Mouse (Mus musculus) forebrain, embryonic 12.5 days (tissue): ENCODE data around the gene Arid3c. TPM values are rescaled to one million over a fixed set of nuclear protein-coding genes. Genes with fewer than 3 reads are reported as not detected.

Source experiments
- ATAC-seq: fragments of 200-750 bp; cut with Nextera tagmentation; 2 replicates; pipeline ENCODE4 v1.8.0; 2017; ENCODE audit warnings: moderate TSS enrichment; ENCODE audit not compliant: low FRiP score
- H3K27ac ChIP-seq: fragments of 300-500 bp; sonication (generic); 2 replicates; pipeline ENCODE4 v1.5.1; 2016; ENCODE audit warnings: mild to moderate bottlenecking
- H3K27me3 ChIP-seq: fragments of 300-500 bp; sonication (generic); 2 replicates; pipeline ENCODE4 v1.6.1; 2016; ENCODE audit warnings: mild to moderate bottlenecking
- H3K36me3 ChIP-seq: fragments of 300-500 bp; sonication (generic); replicated peaks from 2 replicates; pipeline ENCODE4 v1.6.1; 2016; ENCODE audit warnings: mild to moderate bottlenecking
- H3K4me1 ChIP-seq: fragments of 300-500 bp; sonication (generic); 2 replicates; pipeline ENCODE4 v1.6.1; 2016
- H3K4me2 ChIP-seq: fragments of 300-500 bp; sonication (generic); 2 replicates; pipeline ENCODE4 v1.6.1; 2016; ENCODE audit warnings: mild to moderate bottlenecking, moderate library complexity
- H3K4me3 ChIP-seq: fragments of 300-500 bp; sonication (generic); replicated peaks from 2 replicates; pipeline ENCODE4 v1.5.1; 2016; ENCODE audit warnings: mild to moderate bottlenecking
- H3K9ac ChIP-seq: fragments of 300-500 bp; sonication (generic); 2 replicates; pipeline ENCODE4 v1.6.1; 2016; ENCODE audit warnings: mild to moderate bottlenecking
- H3K9me3 ChIP-seq: fragments of 300-500 bp; sonication (generic); 2 replicates; pipeline ENCODE4 v1.6.1; 2016
- WGBS: fragments of 180-500 bp; shearing (Covaris S2); methylation state at CpG from one replicate; pipeline ENCODE4 v1.1.7; 2016; 5-methylcytosine and 5-hydroxymethylcytosine counted together
- polyA plus RNA-seq: library from polyadenylated mRNA; unstranded; fragments of >200 nt; fragmentation: Nextera tagmentation; extraction: Ambion mirVana; gene quantifications from 2 replicates; pipeline ENCODE4 v1.2.1, GENCODE M21; 2016

Gene Arid3c
- polyA plus RNA-seq, 1 experiment from 2014 or later, result 0.42 TPM

GRCm38 (mm10) chr4:41760288-41760721 lies 29.4 kb upstream of the Arid3c start:
- Histone ChIP-seq H3K27ac (peak overlapping the region; percentile 64), H3K4me1 (peaks cover 38% of the 10 kb centered on the region), H3K36me3 (no peaks in the 10 kb centered on the region), H3K27me3 (no peaks in the 10 kb centered on the region), H3K9ac (peak overlapping the region; percentile 60), H3K4me2 (peak overlapping the region; percentile 65), H3K4me3 (peak overlapping the region; percentile 40), H3K9me3 (no peaks in the 10 kb centered on the region)
- WGBS, result 0% methylated on average over 15 of the region's 15 CpGs
- peak; percentile 82 for ATAC-seq

DNA sequence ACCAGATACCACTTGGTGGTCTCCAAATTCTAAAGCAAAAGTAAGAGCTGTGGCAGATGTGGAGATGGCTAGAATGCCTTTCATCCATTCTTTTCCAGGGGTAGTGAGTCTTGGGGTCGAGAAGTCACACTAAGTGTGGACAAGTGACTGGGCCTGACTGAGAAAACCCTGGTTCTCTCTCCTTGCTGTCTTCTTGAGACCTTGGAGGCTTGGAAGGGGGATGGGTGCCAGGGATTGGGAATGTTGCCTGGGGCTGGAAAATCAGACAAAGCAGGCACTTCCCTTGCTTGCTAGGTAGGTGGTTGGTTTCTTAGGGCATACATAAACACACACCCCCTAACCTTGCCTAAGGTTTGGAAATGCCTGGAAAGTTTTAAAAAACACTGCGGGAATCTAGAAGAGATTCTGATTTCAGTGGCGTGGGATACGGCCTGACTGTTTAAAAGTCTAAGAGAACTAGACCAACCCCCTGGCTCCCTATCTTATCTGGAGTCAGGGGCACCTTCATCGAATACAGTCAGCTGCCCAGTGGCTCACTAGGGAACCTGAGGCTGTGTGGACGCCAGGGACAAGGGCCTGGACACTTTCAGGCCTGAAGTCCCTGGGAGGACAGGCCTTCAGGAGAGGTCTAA lies 28.8 kb upstream of the Arid3c start:
- H3K4me1 ChIP-seq, result peaks cover 44% of the 10 kb centered on the region
- WGBS, result 40% methylated on average over 6 of the region's 6 CpGs
- H3K36me3 ChIP-seq, result no peaks in the 10 kb centered on the region

GRCm38 (mm10) chr4:41759206-41759605 lies 28.3 kb upstream of the Arid3c start:
- no peak overlapping the region for H3K9ac ChIP-seq
- H3K4me1 ChIP-seq, result peaks cover 44% of the 10 kb centered on the region
- no peak overlapping the region for H3K4me3 ChIP-seq
- no peak for ATAC-seq
- H3K27ac ChIP-seq, result no peak overlapping the region
- no peak overlapping the region for H3K4me2 ChIP-seq
- WGBS, result 89% methylated on average over 9 of the region's 9 CpGs
- H3K9me3 ChIP-seq, result no peaks in the 10 kb centered on the region
- no peaks in the 10 kb centered on the region for H3K36me3 ChIP-seq
- no peaks in the 10 kb centered on the region for H3K27me3 ChIP-seq

More for the DNA sequence above, 28.8 kb upstream of the Arid3c start:
- Histone ChIP-seq H3K9me3 (no peaks in the 10 kb centered on the region), H3K27me3 (no peaks in the 10 kb centered on the region), H3K27ac (0 out of 2 replicates have a peak overlapping the region, but pooled peaks have one; percentile 64), H3K9ac (peak overlapping the region; percentile 5; the same call in 1 of the 2 replicates), H3K4me3 (peak overlapping the region; percentile 40), H3K4me2 (peak overlapping the region; percentile 65)
- no peak for ATAC-seq

DNA sequence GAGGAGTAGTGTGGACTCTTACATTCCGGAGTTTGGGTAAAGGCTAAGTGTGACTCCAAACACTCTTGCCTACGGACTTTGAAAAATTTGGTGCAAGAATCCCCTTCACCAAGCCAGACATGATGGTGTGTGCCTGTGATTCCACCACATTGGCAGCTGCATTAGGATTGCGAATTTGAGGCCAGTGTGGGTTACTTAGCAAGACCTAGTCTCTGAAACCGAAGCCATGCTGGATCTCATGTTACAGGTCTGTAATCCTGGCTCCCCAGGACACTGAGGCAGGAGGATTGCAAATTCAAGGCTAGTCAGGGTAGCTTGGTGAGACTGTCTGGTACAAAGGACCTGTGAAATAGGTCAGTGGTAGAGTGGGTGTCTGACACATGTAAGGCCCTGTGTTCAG lies 27.8 kb upstream of the Arid3c start:
- Histone ChIP-seq H3K4me2 (no peak overlapping the region), H3K9me3 (no peaks in the 10 kb centered on the region), H3K36me3 (no peaks in the 10 kb centered on the region), H3K4me3 (no peak overlapping the region), H3K27me3 (no peaks in the 10 kb centered on the region), H3K9ac (no peak overlapping the region), H3K4me1 (peaks cover 44% of the 10 kb centered on the region), H3K27ac (no peak overlapping the region)
- no peak for ATAC-seq
- 94% methylated on average over 4 of the region's 4 CpGs for whole genome bisulfite sequencing

GRCm38 (mm10) chr4:41758021-41758420 lies 27.1 kb upstream of the Arid3c start:
- no peak overlapping the region for H3K4me2 ChIP-seq
- no peak overlapping the region for H3K4me3 ChIP-seq
- no peaks in the 10 kb centered on the region for H3K9me3 ChIP-seq
- WGBS, result 88% methylated on average over 11 of the region's 11 CpGs
- 0 out of 2 replicates have a peak, but pooled peaks cover under 1% of the 10 kb centered on the region for H3K27me3 ChIP-seq
- H3K9ac ChIP-seq, result no peak overlapping the region
- ATAC-seq, result no peak
- H3K4me1 ChIP-seq, result peaks cover 44% of the 10 kb centered on the region
- no peak overlapping the region for H3K27ac ChIP-seq
- H3K36me3 ChIP-seq, result no peaks in the 10 kb centered on the region

GRCm38 (mm10) chr4:41757321-41757720 lies 26.4 kb upstream of the Arid3c start:
- Histone ChIP-seq H3K9me3 (no peaks in the 10 kb centered on the region), H3K4me2 (no peak overlapping the region), H3K27ac (no peak overlapping the region), H3K36me3 (no peaks in the 10 kb centered on the region), H3K4me1 (peaks cover 40% of the 10 kb centered on the region), H3K27me3 (0 out of 2 replicates have a peak, but pooled peaks cover 5% of the 10 kb centered on the region), H3K9ac (no peak overlapping the region), H3K4me3 (no peak overlapping the region)
- ATAC-seq, result no peak
- 90% methylated on average over 13 of the region's 13 CpGs for WGBS

DNA sequence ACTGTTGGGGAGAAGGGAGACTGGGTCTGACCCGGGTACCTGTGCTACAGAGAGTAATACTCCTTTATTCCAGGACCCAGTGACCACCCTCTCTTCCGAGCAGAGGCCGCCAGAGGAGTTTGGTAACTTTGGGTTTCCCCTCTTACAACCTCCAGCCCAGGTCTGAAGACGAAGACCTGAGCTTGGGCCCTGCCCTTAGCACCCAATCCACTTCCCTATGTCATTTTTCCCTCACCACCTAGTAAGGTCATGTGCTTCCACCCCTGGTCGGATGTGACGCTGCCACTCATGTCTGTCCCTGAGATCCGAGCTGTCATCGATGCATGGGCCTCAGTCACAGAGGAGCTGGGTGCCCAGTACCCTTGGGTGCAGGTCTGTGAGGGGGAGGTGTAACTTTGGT lies 25.5 kb upstream of the Arid3c start:
- Histone ChIP-seq H3K4me3 (peak overlapping the region; percentile 65), H3K4me2 (peak overlapping the region; percentile 86), H3K27ac (no peak overlapping the region), H3K9me3 (no peaks in the 10 kb centered on the region), H3K4me1 (peaks cover 31% of the 10 kb centered on the region), H3K36me3 (no peaks in the 10 kb centered on the region), H3K9ac (peak overlapping the region; percentile 62), H3K27me3 (0 out of 2 replicates have a peak, but pooled peaks cover 10% of the 10 kb centered on the region)
- WGBS, result 77% methylated on average over 8 of the region's 8 CpGs
- ATAC-seq, result no peak

- peak within 1 kb of the TSS; percentile 86 for H3K4me2 ChIP-seq
- under 1% methylated on average over 57 of the region's 57 CpGs for WGBS
- no peaks in the 10 kb centered on the region for H3K9me3 ChIP-seq
- peaks cover 23% of the 10 kb centered on the region for H3K4me1 ChIP-seq
- ATAC-seq, result peak; percentile 72
- H3K27me3 ChIP-seq, result 0 out of 2 replicates have a peak, but pooled peaks cover 12% of the 10 kb centered on the region
- H3K9ac ChIP-seq, result peak within 1 kb of the TSS; percentile 62
- no peaks in the 10 kb centered on the region for H3K36me3 ChIP-seq
- peak within 1 kb of the TSS; percentile 65 for H3K4me3 ChIP-seq
- peak within 1 kb of the TSS; percentile 77 for H3K27ac ChIP-seq
Observed at GRCm38 (mm10) chr4:41755338-41756305, 24.7 kb upstream of the Arid3c start, which contains the start of gene Sigmar1. Gene Sigmar1, minus strand, starts transcription at chr4:41756157.

GRCm38 (mm10) chr4:41754797-41755337 lies 23.9 kb upstream of the Arid3c start, which contains the start of gene Galt:
Gene Galt, plus strand, starts transcription at chr4:41755228.
- peaks cover 15% of the 10 kb centered on the region for H3K4me1 ChIP-seq
- peak within 1 kb of the TSS; percentile 62 for H3K9ac ChIP-seq
- peak; percentile 37 for ATAC-seq
- H3K9me3 ChIP-seq, result no peaks in the 10 kb centered on the region
- peak within 1 kb of the TSS; percentile 77 for H3K27ac ChIP-seq
- 0 out of 2 replicates have a peak, but pooled peaks cover 12% of the 10 kb centered on the region for H3K27me3 ChIP-seq
- H3K36me3 ChIP-seq, result no peaks in the 10 kb centered on the region
- peak within 1 kb of the TSS; percentile 65 for H3K4me3 ChIP-seq
- peak within 1 kb of the TSS; percentile 86 for H3K4me2 ChIP-seq
- WGBS, result 14% methylated on average over 14 of the region's 14 CpGs

- Histone ChIP-seq H3K4me1 (peaks cover 13% of the 10 kb centered on the region), H3K4me2 (no peak overlapping the region), H3K27ac (no peak overlapping the region), H3K9ac (no peak overlapping the region), H3K9me3 (peaks cover 17% of the 10 kb centered on the region), H3K27me3 (no peaks in the 10 kb centered on the region), H3K36me3 (no peaks in the 10 kb centered on the region), H3K4me3 (no peak overlapping the region)
- no peak for ATAC-seq
- WGBS, result 93% methylated on average over 1 of the region's 1 CpGs
Observed at GRCm38 (mm10) chr4:41745021-41745420, 14.1 kb upstream of the Arid3c start.

GRCm38 (mm10) chr4:41744131-41744530 lies 13.2 kb upstream of the Arid3c start:
- no peak for ATAC-seq
- WGBS, result 75% methylated on average over 2 of the region's 2 CpGs

GRCm38 (mm10) chr4:41741158-41741560 lies 10.2 kb upstream of the Arid3c start:
- ATAC-seq, result peak; percentile 96
- Histone ChIP-seq H3K27me3 (no peaks in the 10 kb centered on the region), H3K9me3 (peaks cover 8% of the 10 kb centered on the region), H3K4me2 (peak overlapping the region; percentile 91), H3K4me3 (peak overlapping the region; percentile 73), H3K36me3 (peaks cover 12% of the 10 kb centered on the region), H3K9ac (peak overlapping the region; percentile 79), H3K27ac (peak overlapping the region; percentile 84), H3K4me1 (peaks cover 27% of the 10 kb centered on the region)
- under 1% methylated on average over 27 of the region's 27 CpGs for WGBS

More at GRCm38 (mm10) chr4:41744131-41744530, 13.2 kb upstream of the Arid3c start:
- peaks cover 2% of the 10 kb centered on the region for H3K36me3 ChIP-seq
- H3K9ac ChIP-seq, result no peak overlapping the region
- peaks cover 17% of the 10 kb centered on the region for H3K9me3 ChIP-seq
- no peaks in the 10 kb centered on the region for H3K27me3 ChIP-seq
- no peak overlapping the region for H3K4me3 ChIP-seq
- H3K4me2 ChIP-seq, result no peak overlapping the region
- peaks cover 21% of the 10 kb centered on the region for H3K4me1 ChIP-seq
- no peak overlapping the region for H3K27ac ChIP-seq
